Mouse (Mus musculus): ENCODE measurements at regions not wholly inside any gene's neighbourhood (a gene's known extent, or its start where the extent isn't known, plus 50 kb on each side); places are given as distances from the start of the nearest gene placed in this dataset.

DNA sequence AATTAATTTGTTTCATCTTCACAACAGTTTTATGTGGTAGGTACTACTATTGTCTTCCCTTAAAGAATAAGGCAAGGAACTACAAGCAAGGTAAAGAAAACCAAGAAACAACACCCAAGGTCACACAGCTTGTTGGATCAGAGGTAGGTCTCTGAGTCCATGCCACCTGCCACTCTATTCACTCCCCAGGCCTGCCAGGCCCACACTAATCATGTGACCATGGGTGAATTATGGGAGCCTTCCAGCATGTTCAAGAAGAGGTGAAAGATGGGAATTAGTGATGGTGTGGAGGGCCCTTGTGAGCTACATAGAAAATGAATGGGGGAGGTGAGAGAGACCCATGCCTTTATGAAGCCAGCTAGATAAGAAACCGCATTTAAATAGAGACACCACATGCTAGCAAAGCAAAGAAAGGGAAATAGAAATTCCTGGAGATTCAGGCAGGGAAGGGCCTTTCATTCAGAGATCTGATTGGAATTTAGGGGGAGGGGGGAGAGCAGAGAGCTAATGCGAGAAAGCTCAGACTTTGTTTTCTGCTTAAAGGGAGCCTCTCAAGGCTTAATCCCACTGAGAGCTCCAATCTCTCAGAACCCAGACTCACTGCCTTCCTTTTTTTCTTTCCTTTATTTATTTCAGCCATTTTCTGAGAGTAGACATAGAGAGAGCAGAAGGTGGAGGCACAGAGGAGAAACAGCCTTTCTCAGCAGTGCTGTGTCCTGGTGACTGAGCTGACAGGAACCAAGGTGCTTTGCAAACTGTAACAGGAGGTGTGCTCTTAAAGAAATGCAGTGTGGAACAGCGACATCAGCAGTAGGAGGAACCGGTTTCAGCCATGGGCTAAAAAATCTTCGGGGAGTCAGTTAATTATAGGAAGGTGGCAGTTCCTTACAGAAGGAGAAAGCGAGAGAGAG lies 160.0 kb downstream of the Spata19 start:
- intact Hi-C loops (cut with DNase I): no loop called here
- no peak for DNase-seq

DNA sequence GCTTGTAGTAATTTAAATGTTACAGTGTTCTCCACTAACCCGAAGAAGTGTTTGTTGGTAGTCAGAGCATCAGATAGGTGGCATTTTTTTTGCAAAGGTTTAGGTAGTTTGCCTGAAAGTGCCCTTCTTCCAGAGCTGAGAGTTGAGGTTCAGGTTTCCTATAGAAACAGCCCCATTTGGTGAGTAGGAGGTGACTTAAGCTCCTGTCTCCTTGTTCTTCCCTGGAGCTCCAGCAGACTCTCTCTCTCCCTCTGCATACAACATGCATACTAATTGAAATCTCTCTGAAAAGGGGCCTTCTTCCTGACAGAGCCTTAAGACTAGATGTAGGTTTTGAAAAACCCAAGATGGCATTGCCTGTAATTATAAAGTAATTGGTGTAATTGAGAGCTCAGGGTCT lies 161.3 kb downstream of the Spata19 start:
- DNase-seq: no peak
- intact Hi-C loops (cut with DNase I): no loop called here

DNA sequence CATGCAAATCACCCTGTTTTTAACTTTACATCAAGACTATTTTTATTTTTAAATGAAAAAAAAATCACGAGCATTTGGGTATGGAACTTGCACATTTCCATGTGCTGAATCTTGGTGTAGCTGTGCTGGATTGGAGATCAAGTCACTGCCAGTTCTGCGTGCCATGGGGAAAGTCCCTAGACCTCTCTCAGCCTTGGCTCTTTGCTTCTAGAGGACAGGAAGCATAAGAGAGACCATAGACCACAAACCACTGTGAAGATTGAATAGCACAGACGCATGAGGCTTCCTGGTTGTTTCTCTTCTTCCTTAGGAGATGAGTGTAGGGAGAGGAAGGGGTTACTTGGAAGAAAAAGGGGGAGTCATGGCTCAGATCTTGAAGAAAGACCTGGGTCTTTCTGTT lies 161.7 kb downstream of the Spata19 start:
- intact Hi-C loops (cut with DNase I): no loop called here

DNA sequence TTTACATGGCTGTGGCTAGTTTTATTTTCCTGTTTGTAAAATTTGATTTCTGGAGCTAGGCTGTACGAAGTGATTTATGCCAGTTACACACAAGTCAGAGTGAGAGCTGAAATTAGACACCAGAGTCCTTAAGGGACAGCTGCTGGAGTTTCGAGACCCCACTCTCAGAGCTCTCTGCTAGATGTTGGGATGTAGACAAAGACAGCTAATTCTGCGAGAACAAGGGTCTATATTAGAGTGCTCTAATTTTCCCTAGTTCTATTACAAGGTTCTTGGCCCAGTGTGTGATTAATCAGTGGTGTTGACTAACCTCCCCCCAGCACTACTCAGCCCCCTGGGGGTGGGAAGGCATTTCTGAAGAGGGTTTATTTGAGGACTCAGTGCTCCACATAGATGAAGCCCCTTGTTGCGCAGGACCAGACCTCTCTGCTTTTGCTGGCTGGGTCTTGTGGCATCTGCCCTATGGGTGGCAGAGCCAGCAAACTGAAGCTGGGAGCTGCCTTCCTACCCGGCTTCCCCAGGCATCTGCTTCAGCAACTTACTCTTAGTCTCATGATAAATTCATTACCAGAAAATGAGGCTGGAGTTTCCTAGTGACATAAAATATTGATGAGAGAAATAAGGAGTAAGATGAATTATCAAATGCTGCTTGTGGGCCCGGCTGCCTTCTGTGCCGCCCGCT lies 171.9 kb downstream of the Spata19 start:
- intact Hi-C loops (cut with DNase I): no loop called here
- DNase-seq: no peak

More for the DNA sequence above, 161.7 kb downstream of the Spata19 start:
- no peak for DNase-seq

DNA sequence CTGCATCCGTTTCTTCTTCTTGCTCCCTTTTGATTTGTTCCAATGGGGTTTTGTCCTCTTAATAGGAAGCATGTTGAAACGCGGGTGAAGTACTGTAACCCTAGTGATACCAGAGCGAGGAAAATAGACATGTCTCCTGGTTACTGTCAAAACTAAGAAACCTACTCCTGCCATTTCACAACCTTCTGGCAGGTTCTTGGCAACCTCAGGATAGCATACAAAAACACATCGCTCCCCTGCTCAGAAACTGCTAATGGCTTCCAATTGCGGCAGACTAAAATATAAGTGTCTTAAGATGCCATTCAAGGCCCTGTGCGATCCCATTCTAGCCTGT lies 172.4 kb downstream of the Spata19 start:
- intact Hi-C loops (cut with DNase I): no loop called here
- DNase-seq: no peak

DNA sequence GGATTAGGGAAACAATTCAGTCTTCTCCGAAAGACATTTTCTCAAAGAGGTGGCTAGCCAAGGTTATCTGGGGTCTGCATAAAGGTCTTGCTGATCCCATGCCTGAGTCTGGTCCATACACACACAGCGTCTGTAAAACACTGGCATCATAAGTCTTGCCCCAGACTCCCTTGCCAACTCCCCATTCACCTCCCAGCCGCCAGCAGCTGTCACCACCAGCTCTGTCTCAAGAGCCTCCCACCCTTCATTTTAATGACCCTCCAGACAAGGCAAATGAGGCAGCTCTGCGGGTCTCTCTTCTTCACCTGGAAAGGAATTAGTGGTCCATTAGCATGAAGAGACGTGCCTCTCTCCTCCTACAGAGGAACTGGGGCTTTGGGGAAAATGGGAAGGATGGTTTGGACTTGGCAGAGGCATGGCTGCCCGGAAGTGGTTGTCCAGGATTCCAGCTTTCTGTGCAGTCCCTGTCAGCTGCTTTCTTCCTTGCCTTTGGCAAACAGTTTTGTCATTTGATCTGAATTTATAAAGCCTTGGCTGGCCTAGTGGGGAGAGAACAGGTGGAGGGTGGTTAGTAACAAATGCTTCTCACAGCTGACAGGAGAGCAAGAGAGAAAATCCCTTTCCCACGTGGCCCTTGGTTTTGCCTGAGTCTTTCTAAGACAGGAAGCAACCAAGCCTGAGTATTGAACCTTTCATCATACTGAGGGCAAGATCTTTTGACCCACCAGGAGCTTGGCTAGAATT lies 173.3 kb upstream of the Opcml start:
- intact Hi-C loops (cut with DNase I): no loop called here
- DNase-seq: no peak

DNA sequence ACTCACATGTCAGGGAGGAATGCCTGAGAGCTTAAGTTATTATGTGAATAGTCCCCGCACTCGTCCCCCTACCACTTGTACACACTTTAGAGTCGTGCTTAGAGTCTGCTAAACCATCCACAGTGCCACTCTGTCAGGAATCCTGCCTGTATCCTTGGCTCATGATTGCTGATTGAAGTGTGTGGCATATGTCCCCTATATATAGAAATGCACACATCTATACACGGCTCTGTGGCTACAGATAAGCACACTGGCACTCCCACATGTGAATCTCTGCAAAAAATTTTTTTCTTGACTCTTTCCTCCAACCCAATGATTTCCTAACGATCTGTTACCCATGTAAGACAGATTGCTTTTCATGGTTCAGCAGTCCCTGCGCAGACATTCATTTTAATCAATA lies 155.7 kb upstream of the Opcml start:
- DNase-seq: no peak
- intact Hi-C loops (cut with DNase I): no loop called here

DNA sequence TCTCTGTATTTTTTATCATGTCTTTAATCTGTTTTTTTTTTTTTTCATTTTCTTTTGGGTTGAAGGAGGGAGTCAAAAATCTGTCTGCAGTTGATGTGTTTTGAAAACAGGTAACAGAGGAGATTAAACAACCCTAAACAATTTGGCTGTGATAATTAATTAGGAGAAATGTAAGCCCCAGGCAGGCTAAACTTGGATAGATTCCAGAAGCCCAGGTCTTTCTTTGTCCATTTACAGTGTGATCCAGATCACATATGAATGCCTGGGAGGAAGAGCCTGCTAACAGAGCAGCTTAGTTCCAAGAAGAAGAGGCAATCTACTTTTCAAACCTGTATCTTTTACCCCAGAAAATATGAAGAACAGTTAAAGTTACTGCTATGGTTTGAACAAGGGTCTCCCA lies 150.0 kb upstream of the Opcml start:
- no peak for DNase-seq
- intact Hi-C loops (cut with DNase I): no loop called here

DNA sequence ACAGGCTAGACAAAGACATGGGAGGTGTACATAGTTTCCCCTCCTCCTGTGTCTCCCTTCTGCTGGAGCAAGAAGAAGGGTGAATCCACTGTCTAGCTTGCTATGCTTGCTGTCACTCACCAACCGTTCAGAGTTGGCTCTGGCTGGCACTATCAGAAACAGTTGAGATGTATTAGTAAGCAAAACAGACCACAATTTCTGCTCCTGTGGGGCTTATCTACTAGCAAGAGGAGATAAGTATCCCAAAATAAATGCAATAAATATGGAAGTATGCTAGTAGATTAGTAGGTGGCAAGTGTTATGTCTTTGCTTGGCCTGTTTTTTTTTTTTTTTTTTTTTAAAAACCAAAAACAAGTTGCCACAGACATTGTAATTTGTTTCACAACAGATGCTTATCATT lies 147.3 kb upstream of the Opcml start:
- no peak for DNase-seq
- intact Hi-C loops (cut with DNase I): no loop called here

DNA sequence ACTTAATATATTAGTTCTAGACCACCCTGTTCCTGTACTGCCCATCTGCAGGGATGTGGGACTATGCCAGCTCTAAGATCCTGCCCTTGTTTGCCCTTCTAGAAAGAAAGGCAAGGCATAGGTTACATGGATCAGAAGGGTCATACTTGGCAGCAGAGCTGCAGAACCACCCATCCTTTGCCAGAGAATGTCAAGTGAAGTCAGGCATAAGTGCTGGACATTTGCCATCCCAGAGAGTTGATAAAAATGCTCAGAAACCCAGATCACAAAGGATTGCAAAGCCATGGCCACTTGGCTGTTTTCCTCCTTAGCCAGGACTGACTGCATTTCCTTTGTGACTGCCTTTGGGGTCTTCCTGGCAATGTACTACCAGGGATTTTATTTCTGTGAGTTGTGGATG lies 146.7 kb upstream of the Opcml start:
- intact Hi-C loops (cut with DNase I): no loop called here

DNA sequence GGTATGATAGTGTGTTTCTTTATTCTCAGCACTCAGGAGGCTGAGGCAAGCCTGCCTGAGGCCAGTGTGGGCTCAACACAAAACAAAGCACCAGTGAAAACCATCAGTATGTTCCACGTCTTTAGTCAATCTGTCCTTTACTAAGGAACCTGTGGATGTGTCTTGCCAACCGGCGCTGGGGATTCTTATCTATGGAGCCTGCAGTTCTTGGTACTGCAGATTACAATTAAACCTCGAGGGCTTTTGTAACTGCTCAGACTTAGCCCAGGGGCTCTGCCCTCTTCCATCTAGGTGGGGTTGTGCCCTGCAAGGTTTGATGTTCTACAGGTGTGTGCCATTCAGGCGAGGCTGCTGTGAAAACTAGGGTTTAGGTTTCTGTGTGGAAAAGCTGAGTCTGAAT lies 145.1 kb upstream of the Opcml start:
- intact Hi-C loops (cut with DNase I): no loop called here

More for the DNA sequence above, 146.7 kb upstream of the Opcml start:
- no peak for DNase-seq

DNA sequence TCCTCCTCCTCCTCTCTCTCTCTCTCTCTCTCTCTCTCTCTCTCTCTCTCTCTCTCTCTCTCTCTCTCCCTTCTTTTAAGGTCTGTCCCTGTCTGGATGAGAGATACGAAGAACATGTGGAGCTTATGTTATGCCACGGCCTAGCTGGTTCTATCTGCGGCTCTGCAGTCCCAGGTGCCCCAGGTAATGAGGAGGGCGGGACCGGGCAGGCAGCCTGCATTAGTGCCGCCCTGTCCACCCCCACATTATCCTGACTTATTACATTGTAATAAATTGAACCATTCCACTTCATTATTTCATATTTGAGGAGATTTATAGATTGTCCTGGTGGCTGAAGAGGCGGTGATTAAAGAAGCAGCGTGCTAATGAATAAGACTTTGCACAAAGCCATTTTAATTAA lies 144.5 kb upstream of the Opcml start:
- DNase-seq: no peak
- intact Hi-C loops (cut with DNase I): no loop called here

More for the DNA sequence above, 145.1 kb upstream of the Opcml start:
- no peak for DNase-seq

DNA sequence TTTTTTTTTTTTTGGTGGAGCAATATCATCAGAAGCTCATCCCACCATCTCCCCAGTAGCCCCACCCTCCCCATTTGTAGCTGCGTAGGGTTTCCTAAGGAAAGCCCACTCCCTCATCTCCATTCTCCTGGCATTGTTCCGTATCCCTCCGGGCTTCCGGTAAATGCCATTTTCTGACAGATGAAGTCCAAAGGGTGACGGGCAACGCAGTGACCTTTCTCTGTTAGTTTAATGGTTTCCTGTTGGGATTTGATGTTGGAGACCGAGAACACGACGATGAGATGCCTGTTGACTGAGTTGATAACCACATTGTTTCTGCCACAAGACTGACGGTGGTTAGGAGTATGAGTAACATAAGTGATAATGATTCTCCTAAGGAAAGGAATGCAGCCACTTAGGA lies 143.6 kb upstream of the Opcml start:
- intact Hi-C loops (cut with DNase I): no loop called here
- DNase-seq: no peak

DNA sequence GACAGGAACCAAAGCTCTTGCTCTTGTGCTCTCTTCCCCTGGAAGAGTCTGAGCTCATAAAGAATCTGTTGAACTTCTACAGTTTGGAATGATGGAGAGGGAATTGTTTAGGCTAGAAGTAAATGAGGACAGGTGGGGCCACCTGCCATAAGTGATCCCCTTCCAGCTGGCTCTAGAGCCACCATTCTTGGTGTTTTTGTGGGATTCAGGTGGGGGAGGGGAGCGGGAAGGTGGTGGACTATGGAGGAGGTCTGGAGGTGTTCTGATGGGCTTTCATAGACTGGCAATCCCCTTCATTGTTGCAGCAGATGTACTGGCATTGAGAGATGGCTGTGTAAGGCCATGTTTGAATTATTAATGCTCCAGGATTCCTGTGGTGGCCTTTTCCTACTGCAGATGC lies 132.6 kb upstream of the Opcml start:
- intact Hi-C loops (cut with DNase I): no loop called here

DNA sequence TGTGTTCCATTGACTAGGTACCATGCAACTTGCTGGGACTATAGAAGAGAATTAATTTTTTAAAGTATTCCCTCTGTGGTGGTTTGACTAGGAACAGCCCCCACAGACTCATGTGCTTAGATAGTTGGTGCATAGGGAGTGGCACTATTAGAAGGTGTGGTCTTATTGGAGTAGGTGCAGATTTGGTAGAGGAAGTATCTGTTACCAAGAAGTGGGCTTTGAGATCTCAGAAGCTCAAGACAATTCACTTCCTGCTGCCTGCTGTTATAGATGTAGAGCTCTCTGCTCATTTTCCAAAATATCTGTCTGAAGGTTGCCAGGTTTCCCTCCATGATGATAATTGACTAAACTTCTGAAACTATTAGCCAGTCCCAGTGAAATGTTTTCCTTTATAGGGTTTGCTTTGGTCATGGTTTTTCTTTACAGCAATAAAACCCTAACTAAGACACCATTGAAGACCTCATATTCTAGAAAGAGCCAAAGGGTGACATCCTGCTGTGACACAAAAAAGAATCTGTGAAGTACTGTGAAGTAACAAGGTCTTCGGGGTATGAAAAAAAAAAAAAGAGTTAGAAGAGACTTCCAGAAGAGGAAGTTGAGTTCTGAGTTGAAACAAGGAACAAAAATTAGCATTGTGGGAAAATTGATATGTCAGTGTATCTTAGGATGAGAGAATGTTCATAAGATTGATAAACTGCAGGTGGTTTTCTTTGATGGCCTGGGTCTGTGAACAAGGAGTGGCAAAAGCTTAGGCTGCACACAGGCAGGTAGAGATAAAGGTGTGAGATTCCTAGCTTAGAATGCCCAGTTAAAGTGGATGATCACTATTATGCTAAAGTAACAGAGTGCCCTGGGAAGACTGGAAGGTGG lies 128.9 kb upstream of the Opcml start:
- intact Hi-C loops (cut with DNase I): no loop called here

More for the DNA sequence above, 132.6 kb upstream of the Opcml start:
- DNase-seq: no peak

DNA sequence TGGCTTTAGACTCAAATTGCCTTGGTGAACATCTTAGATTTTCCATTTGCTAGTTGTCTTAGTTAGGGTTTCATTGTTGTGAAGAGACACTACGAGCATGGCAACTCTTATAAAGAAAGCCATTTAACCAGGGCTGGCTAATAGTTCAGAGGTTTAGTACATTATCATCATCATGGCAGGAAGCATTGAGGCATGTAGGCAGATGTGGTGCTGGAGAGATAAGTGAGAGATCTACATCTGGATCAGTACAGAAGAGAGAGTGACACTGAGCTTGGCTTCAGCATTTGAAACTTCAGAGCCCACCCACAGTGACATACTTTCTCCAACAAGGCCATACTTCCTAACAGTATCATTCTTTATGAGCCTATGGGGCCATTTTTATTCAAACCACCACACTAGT lies 127.3 kb upstream of the Opcml start:
- intact Hi-C loops (cut with DNase I): no loop called here
- DNase-seq: no peak

More for the DNA sequence above, 128.9 kb upstream of the Opcml start:
- no peak for DNase-seq

DNA sequence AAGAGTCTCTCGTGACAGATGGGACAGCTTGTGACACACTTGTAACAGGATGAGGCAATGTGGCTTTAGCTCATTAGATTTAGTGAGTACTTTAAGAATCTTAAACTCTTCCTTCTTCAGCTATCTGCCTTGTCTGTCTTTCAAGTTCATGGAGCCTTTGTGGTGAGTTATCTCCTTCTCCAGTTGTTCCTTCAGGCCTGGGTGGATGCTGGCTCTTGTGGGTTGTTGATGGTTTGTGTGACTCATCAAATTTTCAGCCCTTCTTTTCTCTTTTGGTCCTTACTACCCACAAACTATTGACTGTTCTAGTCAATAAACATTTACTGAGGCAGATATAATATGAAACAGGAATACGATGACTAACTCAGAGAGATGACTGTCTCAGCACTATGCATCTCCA lies 124.9 kb upstream of the Opcml start:
- intact Hi-C loops (cut with DNase I): no loop called here
- no peak for DNase-seq

DNA sequence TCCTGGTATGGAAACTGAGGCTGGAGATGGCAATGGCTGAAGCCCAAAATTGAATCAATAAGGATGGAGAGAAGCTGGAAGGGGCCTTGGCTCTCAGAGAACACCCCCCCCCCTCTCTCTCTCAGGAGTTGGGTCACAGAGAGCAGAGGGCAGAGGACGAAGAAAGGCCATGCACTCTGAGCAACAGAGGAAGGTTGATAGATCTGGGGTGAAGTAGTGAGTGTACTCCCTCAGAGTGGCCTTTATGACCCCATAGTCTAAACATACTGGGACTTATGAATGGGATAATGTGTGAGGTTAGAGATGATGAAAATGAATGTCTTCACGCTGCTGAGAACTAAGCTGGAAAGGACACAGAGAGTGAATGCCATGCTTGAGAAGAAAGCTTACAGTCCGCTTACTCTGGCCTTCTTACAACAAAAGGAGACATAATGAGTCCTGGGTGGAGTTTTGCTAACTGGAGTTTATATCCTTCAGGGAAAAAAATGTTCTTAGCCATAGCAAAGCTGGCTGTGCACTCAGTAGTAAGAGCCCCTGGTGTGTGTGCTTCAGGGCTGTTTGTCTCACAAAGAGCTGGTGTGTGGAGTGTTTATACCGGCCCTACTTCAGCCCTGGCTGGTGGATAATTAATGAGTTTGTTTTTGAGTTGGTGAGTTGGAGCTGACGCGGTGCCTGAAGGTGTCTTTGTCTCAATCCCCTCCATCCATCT lies 120.4 kb upstream of the Opcml start:
- no peak for DNase-seq
- intact Hi-C loops (cut with DNase I): no loop called here

DNA sequence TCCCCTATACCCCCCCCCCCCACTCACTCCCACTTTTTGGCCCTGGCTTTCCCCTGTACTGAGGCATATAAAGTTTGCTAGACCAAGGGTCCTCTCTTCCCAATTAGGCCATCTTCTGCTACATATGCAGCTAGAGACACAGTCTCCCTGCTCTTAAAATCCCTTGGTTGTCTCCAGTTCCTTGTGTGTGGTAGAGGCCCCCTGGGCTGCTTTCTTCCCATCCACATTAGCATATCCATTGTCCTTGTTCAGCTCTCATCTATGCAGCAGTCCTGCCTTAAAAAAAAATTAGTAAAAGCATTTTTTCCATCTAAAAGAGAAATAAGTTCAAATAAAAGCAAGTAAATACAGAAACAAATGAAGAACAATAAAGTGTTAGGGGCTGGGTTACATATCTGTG lies 105.2 kb upstream of the Opcml start:
- DNase-seq: no peak
- intact Hi-C loops (cut with DNase I): no loop called here

DNA sequence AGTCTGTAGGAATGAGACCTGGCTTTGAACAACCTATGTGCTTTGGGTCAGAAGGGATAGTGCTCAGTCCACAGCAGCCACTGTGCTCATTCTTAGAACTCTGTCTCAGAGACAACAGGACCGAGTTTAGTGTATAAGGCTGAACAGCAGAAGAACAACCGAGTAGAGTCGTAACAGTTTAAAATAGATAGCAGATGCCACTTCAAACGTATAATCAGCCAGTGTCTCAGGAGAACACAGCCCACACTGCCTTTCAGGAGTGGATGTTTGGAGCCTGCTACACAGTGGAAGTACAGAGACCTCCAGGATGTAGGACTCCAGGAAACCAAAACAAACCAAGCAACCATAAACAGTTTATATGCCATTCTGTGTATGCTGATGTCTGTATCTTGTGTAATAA lies 99.0 kb upstream of the Opcml start:
- intact Hi-C loops (cut with DNase I): no loop called here
- DNase-seq: no peak
